Mouse (Mus musculus) MEL (cell line): ENCODE measurements around the gene Ugt1a9. TPM values are rescaled to one million over a fixed set of nuclear protein-coding genes. Genes with fewer than 3 reads are reported as not detected.
"Not testable (repeated sequence)": the region's sequence is repeated elsewhere in the genome, so short reads cannot be mapped to it uniquely, and the experiment has no call there.

Source experiments
- DNase-seq: peaks from one replicate; pipeline ENCODE4 v3.0.0; 2011; ENCODE audit warnings: low read depth, low spot score
- H3K27ac ChIP-seq: 2 replicates; pipeline ENCODE4 v1.5.1; 2012; ENCODE audit warnings: low read depth, mild to moderate bottlenecking, control low read depth, low read length, moderate library complexity; ENCODE audit not compliant: control insufficient read depth
- H3K27me3 ChIP-seq, 2 experiments: fragments of 150-350 bp in 1 of 2; sonication (generic) in 1 of 2; 2 replicates each; pipeline ENCODE4 v1.6.1; 2012; ENCODE audit warnings: low read length in 2 of 2, mild to moderate bottlenecking in 2 of 2, improper control_type of control experiment in 1 of 2, moderate library complexity in 1 of 2; ENCODE audit not compliant: insufficient read depth in 2 of 2, control insufficient read depth in 1 of 2
- H3K36me3 ChIP-seq, 2 experiments: 2 replicates each; pipeline ENCODE4 v1.6.1; 2012 to 2014; ENCODE audit warnings: low read length in 2 of 2, improper control_type of control experiment in 1 of 2, inconsistent platforms in 1 of 2, mild to moderate bottlenecking in 1 of 2; ENCODE audit not compliant: insufficient read depth in 2 of 2, control insufficient read depth in 1 of 2
- H3K4me1 ChIP-seq, 2 experiments: fragments of 150-350 bp in 1 of 2; sonication (generic) in 1 of 2; 2 replicates each; pipeline ENCODE4 v1.6.1; 2012; ENCODE audit warnings: low read length in 2 of 2, improper control_type of control experiment in 1 of 2, mild to moderate bottlenecking in 1 of 2; ENCODE audit not compliant: insufficient read depth in 2 of 2, control insufficient read depth in 1 of 2
- H3K4me3 ChIP-seq, 2 experiments: fragments of 150-350 bp in 1 of 2; sonication (generic) in 1 of 2; 2 replicates each; pipeline ENCODE4 v1.5.1; 2012; ENCODE audit warnings: low read depth in 2 of 2, low read length in 2 of 2, mild to moderate bottlenecking in 2 of 2, moderate library complexity in 2 of 2, control low read depth in 1 of 2, improper control_type of control experiment in 1 of 2; ENCODE audit not compliant: control insufficient read depth in 1 of 2, insufficient read depth in 1 of 2
- H3K79me2 ChIP-seq: 2 replicates; pipeline ENCODE4 v1.6.1; 2012; ENCODE audit warnings: mild to moderate bottlenecking, low read length, moderate library complexity; ENCODE audit not compliant: control insufficient read depth, poor library complexity, insufficient read depth
- H3K9ac ChIP-seq: 2 replicates; pipeline ENCODE4 v1.6.1; 2012; ENCODE audit warnings: low read depth, mild to moderate bottlenecking, control low read depth, low read length, moderate library complexity; ENCODE audit not compliant: control insufficient read depth, poor library complexity, severe bottlenecking
- H3K9me3 ChIP-seq: fragments of 150-350 bp; sonication (generic); replicated peaks from 2 replicates; pipeline ENCODE4 v1.6.1; 2012; ENCODE audit warnings: mild to moderate bottlenecking, low read length, improper control_type of control experiment, moderate library complexity; ENCODE audit not compliant: insufficient read depth
- BHLHE40 ChIP-seq: IDR thresholded peaks from 2 replicates; pipeline ENCODE4 v1.6.1; 2012; ENCODE audit warnings: low read depth, mild to moderate bottlenecking, inconsistent platforms, low read length, improper control_type of control experiment, borderline replicate concordance
- ELF1 ChIP-seq: IDR thresholded peaks from 2 replicates; pipeline ENCODE4 v1.6.1; 2014; ENCODE audit warnings: low read depth, mild to moderate bottlenecking, inconsistent platforms, low read length, improper control_type of control experiment, moderate library complexity
- GATA1 ChIP-seq: IDR thresholded peaks from 2 replicates; pipeline ENCODE4 v1.6.1; 2011; ENCODE audit warnings: low read depth, low read length, improper control_type of control experiment
- HCFC1 ChIP-seq: IDR thresholded peaks from 2 replicates; pipeline ENCODE4 v1.6.1; 2012; ENCODE audit warnings: low read depth, mild to moderate bottlenecking, inconsistent platforms, low read length, improper control_type of control experiment, moderate library complexity
- KAT2A ChIP-seq: conservative IDR thresholded peaks from 2 replicates; pipeline ENCODE4 v1.6.1; 2012; ENCODE audit warnings: low read depth, low read length, improper control_type of control experiment, inconsistent platforms
- MAFK ChIP-seq: IDR thresholded peaks from 2 replicates; pipeline ENCODE4 v1.6.1; 2011; ENCODE audit warnings: low read depth, mild to moderate bottlenecking, low read length, improper control_type of control experiment, borderline replicate concordance
- MAZ ChIP-seq: IDR thresholded peaks from 2 replicates; pipeline ENCODE4 v1.6.1; 2012; ENCODE audit warnings: low read depth, mild to moderate bottlenecking, inconsistent platforms, low read length, improper control_type of control experiment
- MXI1 ChIP-seq: IDR thresholded peaks from 2 replicates; pipeline ENCODE4 v1.6.1; 2011; ENCODE audit warnings: mild to moderate bottlenecking, low read depth, low read length, improper control_type of control experiment
- MYC ChIP-seq: IDR thresholded peaks from 2 replicates; pipeline ENCODE4 v1.6.1; 2011; ENCODE audit warnings: low read depth, mild to moderate bottlenecking, low read length, improper control_type of control experiment, moderate library complexity
- NRF1 ChIP-seq: IDR thresholded peaks from 2 replicates; pipeline ENCODE4 v1.6.1; 2014; ENCODE audit warnings: low read depth, mild to moderate bottlenecking, inconsistent platforms, low read length, improper control_type of control experiment, moderate library complexity; ENCODE audit not compliant: poor library complexity, insufficient read depth, severe bottlenecking
- RCOR1 ChIP-seq: IDR thresholded peaks from 2 replicates; pipeline ENCODE4 v1.6.1; 2012; ENCODE audit warnings: low read depth, mild to moderate bottlenecking, inconsistent platforms, low read length, improper control_type of control experiment
- SIN3A ChIP-seq: IDR thresholded peaks from 2 replicates; pipeline ENCODE4 v1.6.1; 2012; ENCODE audit warnings: low read length, improper control_type of control experiment, inconsistent platforms
- TAL1 ChIP-seq: IDR thresholded peaks from 2 replicates; pipeline ENCODE4 v1.6.1; 2012; ENCODE audit warnings: mild to moderate bottlenecking, inconsistent platforms, low read length, moderate library complexity, mixed read lengths
- TCF12 ChIP-seq: IDR thresholded peaks from 2 replicates; pipeline ENCODE4 v1.6.1; 2014; ENCODE audit warnings: low read depth, mild to moderate bottlenecking, inconsistent platforms, low read length, improper control_type of control experiment, moderate library complexity
- UBTF ChIP-seq: IDR thresholded peaks from 2 replicates; pipeline ENCODE4 v1.6.1; 2012; ENCODE audit warnings: low read depth, mild to moderate bottlenecking, inconsistent platforms, low read length, improper control_type of control experiment, moderate library complexity, borderline replicate concordance; ENCODE audit not compliant: insufficient read depth
- USF1 ChIP-seq: IDR thresholded peaks from 2 replicates; pipeline ENCODE4 v1.6.1; 2014; ENCODE audit warnings: low read depth, mild to moderate bottlenecking, inconsistent platforms, low read length, improper control_type of control experiment, moderate library complexity
- ZKSCAN1 ChIP-seq: IDR thresholded peaks from 2 replicates; pipeline ENCODE4 v1.6.1; 2012; ENCODE audit warnings: low read depth, mild to moderate bottlenecking, inconsistent platforms, low read length, improper control_type of control experiment, moderate library complexity
- ZMIZ1 ChIP-seq: IDR thresholded peaks from 2 replicates; pipeline ENCODE4 v1.6.1; 2012; ENCODE audit warnings: low read depth, mild to moderate bottlenecking, inconsistent platforms, low read length, improper control_type of control experiment, moderate library complexity
- polyA plus RNA-seq, 2 experiments: library from polyadenylated mRNA; stranded (reverse) in 1 of 2; unstranded in 1 of 2; fragments of >175 nt in 1 of 2; fragments of >200 nt in 1 of 2; gene quantifications; 2 replicates each; pipeline versions ENCODE4 v1.2.1 to v1.2.4; 2012; ENCODE audit warnings: low replicate concordance in 2 of 2, low read depth in 1 of 2; ENCODE audit not compliant: insufficient read length in 2 of 2, insufficient read depth in 1 of 2, missing spikeins in 1 of 2
- total RNA-seq: library from RNA; depleted of rRNA; stranded (reverse); fragments of 300-350 nt; gene quantifications from 2 replicates; pipeline ENCODE4 v1.2.3, GENCODE M21; 2012

Ugt1a9 gene
- total and polyA plus RNA-seq, 3 experiments, result not detected

GRCm38 (mm10) chr1:88105656-88106055, 35.1 kb downstream of the Ugt1a9 start:
- Histone ChIP-seq H3K9me3 (no peaks in the 10 kb centered on the region), H3K4me3 (no peak overlapping the region), H3K27ac (no peak overlapping the region), H3K9ac (no peak overlapping the region), H3K4me1 (peaks cover 0 to 14% of the 10 kb centered on the region in 2 experiments; a peak in 3 of 4 replicates), H3K79me2 (no peaks in the 10 kb centered on the region), H3K27me3 (no peaks in the 10 kb centered on the region), H3K36me3 (peaks cover 0 to 9% of the 10 kb centered on the region in 2 experiments; a peak in 2 of 4 replicates)
- DNase-seq, result no peak
- TF ChIP-seq HCFC1 (no peak), NRF1 (no peak), MYC (no peak), ZMIZ1 (no peak), BHLHE40 (no peak), ELF1 (no peak), GATA1 (no peak), SIN3A (no peak), MAZ (no peak), USF1 (no peak), UBTF (no peak), ZKSCAN1 (no peak), KAT2A (no peak), TCF12 (no peak), MXI1 (no peak), MAFK (no peak), TAL1 (no peak), RCOR1 (no peak)

GRCm38 (mm10) chr1:88109027-88109557, 38.5 kb downstream of the Ugt1a9 start:
- not testable (repeated sequence) for H3K9ac ChIP-seq, H3K27me3 ChIP-seq, H3K9me3 ChIP-seq, H3K79me2 ChIP-seq, H3K36me3 ChIP-seq, DNase-seq, H3K4me1 ChIP-seq, H3K4me3 ChIP-seq, H3K27ac ChIP-seq

- DNase-seq, H3K79me2 ChIP-seq, H3K27ac ChIP-seq, H3K9me3 ChIP-seq, H3K36me3 ChIP-seq, H3K4me1 ChIP-seq, H3K9ac ChIP-seq, H3K27me3 ChIP-seq, H3K4me3 ChIP-seq: not testable (repeated sequence)
Observed at GRCm38 (mm10) chr1:88109604-88110003, 39.0 kb downstream of the Ugt1a9 start.

- not testable (repeated sequence) for H3K4me3 ChIP-seq, H3K9ac ChIP-seq, H3K36me3 ChIP-seq, H3K27ac ChIP-seq, H3K4me1 ChIP-seq, DNase-seq, H3K79me2 ChIP-seq, H3K27me3 ChIP-seq, H3K9me3 ChIP-seq
Observed at GRCm38 (mm10) chr1:88112769-88113168, 42.2 kb downstream of the Ugt1a9 start.
